Mouse (Mus musculus) embryonic facial prominence, embryonic 10.5 days (tissue): ENCODE data around the gene Mfap3l. TPM values are rescaled to one million over a fixed set of nuclear protein-coding genes. Genes with fewer than 3 reads are reported as not detected.

Experiments
- DNase-seq: peaks from one replicate; pipeline ENCODE4 v3.0.0-alpha.2; 2017; ENCODE audit warnings: low spot score
- H3K27ac ChIP-seq: fragments of 300-500 bp; sonication (generic); replicated peaks from 2 replicates; pipeline ENCODE4 v1.5.1; 2016; ENCODE audit warnings: mild to moderate bottlenecking
- H3K27me3 ChIP-seq: fragments of 300-500 bp; sonication (generic); replicated peaks from 2 replicates; pipeline ENCODE4 v1.6.1; 2016; ENCODE audit warnings: low read depth, mild to moderate bottlenecking; ENCODE audit not compliant: poor library complexity, severe bottlenecking
- H3K36me3 ChIP-seq: fragments of 300-500 bp; sonication (generic); replicated peaks from 2 replicates; pipeline ENCODE4 v1.6.1; 2016; ENCODE audit warnings: mild to moderate bottlenecking, moderate library complexity
- H3K4me1 ChIP-seq: fragments of 300-500 bp; sonication (generic); 2 replicates; pipeline ENCODE4 v1.6.1; 2016
- H3K4me3 ChIP-seq: fragments of 300-500 bp; sonication (generic); 2 replicates; pipeline ENCODE4 v1.5.1; 2016; ENCODE audit warnings: mild to moderate bottlenecking, moderate library complexity
- H3K9me3 ChIP-seq: fragments of 300-500 bp; sonication (generic); 2 replicates; pipeline ENCODE4 v1.6.1; 2016; ENCODE audit warnings: mild to moderate bottlenecking
- WGBS: fragments of 180-500 bp; shearing (Covaris S2); methylation state at CpG from one replicate; pipeline ENCODE4 v1.1.7; 2016; 5-methylcytosine and 5-hydroxymethylcytosine counted together
- polyA plus RNA-seq: library from polyadenylated mRNA; unstranded; fragments of >200 nt; fragmentation: Nextera tagmentation; extraction: Ambion mirVana; gene quantifications from 2 replicates; pipeline ENCODE4 v1.2.1, GENCODE M21; 2016

Gene Mfap3l
- polyA plus RNA-seq, 1 experiment from 2014 or later: 1.2 TPM

DNA sequence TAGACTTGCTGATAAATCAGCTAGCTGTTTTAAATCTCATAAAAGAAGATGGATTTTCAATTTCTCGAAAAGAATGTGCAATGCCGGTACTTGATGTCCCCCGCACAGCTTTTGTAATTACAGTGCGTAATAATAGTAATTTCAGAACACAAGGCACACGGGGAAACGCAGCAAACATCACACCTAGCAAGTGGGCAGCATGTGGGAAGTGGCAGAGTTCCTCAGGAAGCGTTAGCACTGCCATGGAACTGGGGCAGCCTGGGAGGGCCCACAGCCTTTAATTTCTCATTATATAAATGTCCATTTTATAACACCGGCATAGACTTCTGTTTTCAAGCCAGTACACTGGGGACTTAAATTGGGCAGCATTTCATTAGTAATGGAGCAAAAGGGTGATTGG is 27.1 kb downstream of the Mfap3l start:
- Histone ChIP-seq H3K4me1 (peaks cover 15% of the 10 kb centered on the region), H3K27ac (no peak overlapping the region), H3K27me3 (no peaks in the 10 kb centered on the region), H3K4me3 (no peak overlapping the region), H3K36me3 (no peaks in the 10 kb centered on the region), H3K9me3 (no peaks in the 10 kb centered on the region)
- WGBS: 91% methylated on average over 8 of the region's 8 CpGs
- no peak for DNase-seq

DNA sequence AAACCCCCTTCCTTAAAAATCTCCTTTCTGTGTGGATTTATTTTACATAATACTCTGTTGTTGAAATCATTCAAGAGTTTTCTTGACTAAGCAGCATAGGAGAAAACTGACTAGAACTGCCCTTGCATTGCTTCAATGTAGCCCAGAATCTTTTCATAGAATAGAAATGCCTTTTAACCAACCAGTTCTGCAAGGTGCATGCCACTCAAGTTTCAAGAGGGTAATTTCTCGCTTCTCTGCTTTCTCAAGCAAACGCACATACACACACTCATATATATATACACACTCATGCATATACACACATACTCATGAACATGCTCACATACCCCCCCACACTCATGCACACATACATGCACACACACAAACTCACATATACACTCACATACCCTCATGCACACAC is 28.6 kb downstream of the Mfap3l start:
- 87% methylated on average over 2 of the region's 2 CpGs for WGBS
- H3K27me3 ChIP-seq: no peaks in the 10 kb centered on the region
- no peak overlapping the region for H3K27ac ChIP-seq

DNA sequence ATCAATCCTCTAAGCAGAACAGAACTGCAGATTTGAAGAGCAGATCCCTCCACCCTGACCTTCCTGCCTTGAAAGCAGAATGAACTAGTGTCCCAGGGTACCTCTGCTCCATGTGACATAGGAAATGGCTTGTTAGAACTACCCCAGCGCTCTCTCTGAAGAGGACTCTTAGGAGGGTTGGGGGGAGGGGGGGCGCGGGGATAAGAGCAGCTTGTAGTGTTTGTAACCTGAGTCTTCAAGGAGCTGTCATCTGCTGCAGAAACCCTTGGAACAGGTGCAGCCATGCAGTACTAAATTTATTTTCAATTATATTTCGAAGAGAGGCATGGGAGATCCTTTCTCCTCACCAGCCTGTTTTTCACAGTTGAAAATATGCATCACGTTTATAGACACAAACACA is 30.9 kb downstream of the Mfap3l start:
- Histone ChIP-seq H3K4me1 (peaks cover 4% of the 10 kb centered on the region), H3K27ac (no peak overlapping the region), H3K9me3 (no peaks in the 10 kb centered on the region), H3K27me3 (no peaks in the 10 kb centered on the region), H3K4me3 (no peak overlapping the region), H3K36me3 (no peaks in the 10 kb centered on the region)
- DNase-seq: peak; percentile 21
- WGBS: 49% methylated on average over 5 of the region's 5 CpGs

More for the DNA sequence above, 28.6 kb downstream of the Mfap3l start:
- no peaks in the 10 kb centered on the region for H3K9me3 ChIP-seq
- no peak for DNase-seq
- H3K4me1 ChIP-seq: peaks cover 15% of the 10 kb centered on the region
- no peaks in the 10 kb centered on the region for H3K36me3 ChIP-seq
- no peak overlapping the region for H3K4me3 ChIP-seq

DNA sequence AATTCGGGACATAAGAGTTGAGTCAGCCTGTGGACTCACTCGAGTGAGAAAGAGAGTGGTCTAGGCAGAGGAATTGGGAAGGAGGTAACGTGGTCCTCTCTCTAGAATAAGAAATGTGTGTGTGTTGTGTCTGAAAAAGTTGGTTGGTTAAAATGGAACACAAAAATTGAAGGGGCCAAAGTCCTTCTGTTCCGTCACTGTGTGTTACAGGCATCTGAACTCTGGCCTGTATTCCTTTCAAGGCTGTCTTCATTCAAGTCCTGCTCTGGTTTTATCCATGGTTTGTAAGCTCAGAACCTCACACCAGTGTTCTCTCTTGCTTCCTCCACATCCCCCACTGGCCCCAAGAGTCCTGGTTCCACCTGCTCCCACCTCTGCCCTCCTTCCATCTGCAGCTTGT is 33.2 kb downstream of the Mfap3l start:
- WGBS: 80% methylated on average over 4 of the region's 4 CpGs
- no peaks in the 10 kb centered on the region for H3K9me3 ChIP-seq
- no peak overlapping the region for H3K27ac ChIP-seq
- H3K4me1 ChIP-seq: peaks cover 4% of the 10 kb centered on the region
- DNase-seq: no peak
- no peak overlapping the region for H3K4me3 ChIP-seq
- no peaks in the 10 kb centered on the region for H3K27me3 ChIP-seq
- H3K36me3 ChIP-seq: no peaks in the 10 kb centered on the region

DNA sequence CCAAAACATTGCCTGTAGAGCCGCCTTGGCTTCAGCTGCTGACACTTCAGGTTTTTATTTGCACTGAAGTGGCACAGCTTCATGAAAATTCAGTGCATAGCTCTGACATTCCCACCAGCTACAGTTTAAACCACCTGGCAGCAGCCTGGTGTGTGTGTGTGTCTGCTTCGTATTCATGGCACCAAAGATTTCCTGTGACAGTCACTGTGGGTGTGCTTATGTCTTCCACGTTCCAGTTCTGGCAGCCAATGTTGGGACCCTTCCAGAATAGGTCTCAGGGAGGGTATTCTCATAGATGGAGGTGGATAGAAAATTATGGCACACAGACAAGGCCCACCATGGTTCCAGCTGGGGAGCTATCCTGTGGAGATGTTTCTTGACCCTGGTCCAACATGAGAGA is 34.2 kb downstream of the Mfap3l start:
- no peak overlapping the region for H3K4me3 ChIP-seq
- H3K9me3 ChIP-seq: no peaks in the 10 kb centered on the region
- H3K27ac ChIP-seq: no peak overlapping the region
- peaks cover 4% of the 10 kb centered on the region for H3K4me1 ChIP-seq
- no peaks in the 10 kb centered on the region for H3K27me3 ChIP-seq
- 79% methylated on average over 3 of the region's 3 CpGs for WGBS
- H3K36me3 ChIP-seq: no peaks in the 10 kb centered on the region
- DNase-seq: no peak

DNA sequence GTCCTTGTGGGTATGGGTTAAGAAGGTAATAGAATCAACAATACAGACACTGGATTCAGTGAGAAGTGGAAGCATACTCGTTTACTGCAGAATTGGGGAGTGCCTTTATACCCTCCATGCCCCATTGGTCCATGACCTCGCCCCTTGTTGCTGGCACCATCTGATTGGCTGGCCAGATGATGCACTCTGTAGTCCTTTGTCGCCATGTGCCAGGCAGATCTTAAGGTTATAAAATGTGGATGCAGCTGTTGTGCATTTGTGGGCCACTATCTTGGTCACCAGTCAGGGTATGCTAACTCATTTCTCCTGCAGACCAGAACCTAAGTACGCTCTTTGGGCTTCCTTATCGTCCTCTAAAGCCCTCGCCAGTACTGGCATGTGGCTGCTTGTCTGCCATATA is 46.0 kb downstream of the Mfap3l start:
- no peaks in the 10 kb centered on the region for H3K27me3 ChIP-seq
- no peak overlapping the region for H3K4me3 ChIP-seq
- WGBS: 89% methylated on average over 6 of the region's 6 CpGs
- DNase-seq: no peak
- no peaks in the 10 kb centered on the region for H3K9me3 ChIP-seq
- H3K36me3 ChIP-seq: no peaks in the 10 kb centered on the region
- no peak overlapping the region for H3K27ac ChIP-seq
- no peaks in the 10 kb centered on the region for H3K4me1 ChIP-seq

DNA sequence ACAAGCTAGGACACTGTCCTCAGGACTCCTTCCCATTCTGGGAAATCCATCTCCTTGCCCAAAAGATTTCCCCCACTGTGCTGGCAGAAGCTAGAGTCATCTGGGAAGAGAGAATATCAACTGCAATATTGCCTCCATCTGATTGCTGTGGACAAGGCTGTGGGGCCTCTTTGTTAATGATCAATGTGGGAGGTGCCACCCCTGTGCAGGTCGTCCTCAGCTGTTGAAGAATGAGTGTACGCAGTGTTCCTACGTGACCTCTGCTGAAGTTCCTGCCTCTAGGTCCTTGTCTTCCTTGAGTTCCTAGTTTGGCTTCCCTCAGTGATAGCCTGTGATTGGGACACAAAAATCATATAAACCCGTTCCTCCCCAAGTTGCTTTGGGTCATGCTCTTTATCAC is 49.2 kb downstream of the Mfap3l start:
- DNase-seq: no peak
- WGBS: 85% methylated on average over 4 of the region's 4 CpGs
- Histone ChIP-seq H3K27me3 (no peaks in the 10 kb centered on the region), H3K27ac (no peak overlapping the region), H3K9me3 (no peaks in the 10 kb centered on the region), H3K4me1 (no peaks in the 10 kb centered on the region), H3K4me3 (no peak overlapping the region), H3K36me3 (no peaks in the 10 kb centered on the region)

DNA sequence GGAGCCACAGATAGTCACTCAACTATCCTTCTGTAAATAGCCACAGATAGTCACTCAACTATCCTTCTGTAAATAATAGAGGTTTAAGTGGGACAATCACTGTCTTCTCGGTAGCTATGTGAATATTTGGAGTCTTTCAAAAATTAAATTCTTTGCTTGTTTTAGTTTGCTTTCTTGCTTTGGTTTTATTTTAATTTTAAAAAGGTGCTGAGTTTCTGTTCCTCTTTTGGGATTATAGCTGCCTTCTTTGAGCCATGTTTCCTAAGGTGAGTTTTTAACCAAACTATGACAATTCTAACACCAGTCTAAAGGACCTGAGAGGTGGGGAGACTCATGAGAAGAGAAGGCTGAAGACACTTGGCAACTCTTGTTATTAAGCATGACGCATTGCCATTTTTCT is 49.7 kb downstream of the Mfap3l start:
- H3K36me3 ChIP-seq: no peaks in the 10 kb centered on the region

DNA sequence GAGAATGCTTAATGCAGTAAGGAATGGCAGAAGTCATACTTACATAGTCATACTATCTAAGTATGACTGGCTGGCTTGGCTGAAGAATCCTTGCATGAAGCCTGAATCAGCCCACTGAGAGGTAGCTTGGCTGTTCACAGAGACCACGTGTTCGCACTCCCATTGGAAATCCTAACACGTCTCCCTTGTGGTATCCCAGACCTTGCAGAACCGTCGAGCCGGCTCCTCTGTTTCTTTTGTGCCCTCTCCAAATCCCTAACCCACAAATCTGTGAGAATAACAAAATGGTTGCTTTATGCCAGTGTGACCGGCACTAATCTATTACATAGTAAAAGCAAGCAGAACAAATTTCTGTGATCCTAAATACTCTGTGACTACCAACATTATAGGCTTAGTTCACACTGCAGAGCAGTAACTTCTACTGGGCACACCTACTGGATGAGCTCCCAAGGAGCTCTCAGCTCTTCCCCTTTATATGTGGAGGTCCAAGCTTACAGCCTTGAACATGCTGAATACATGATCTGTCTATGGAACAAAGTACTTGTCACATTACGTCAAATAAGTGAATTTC is 79.0 kb downstream of the Mfap3l start:
- H3K9me3 ChIP-seq: no peaks in the 10 kb centered on the region
- H3K27ac ChIP-seq: no peak overlapping the region
- no peaks in the 10 kb centered on the region for H3K36me3 ChIP-seq
- 89% methylated on average over 8 of the region's 8 CpGs for WGBS
- H3K4me3 ChIP-seq: no peak overlapping the region
- H3K4me1 ChIP-seq: no peaks in the 10 kb centered on the region
- no peak for DNase-seq
- no peaks in the 10 kb centered on the region for H3K27me3 ChIP-seq

More for the DNA sequence above, 49.7 kb downstream of the Mfap3l start:
- 93% methylated on average over 2 of the region's 2 CpGs for WGBS
- Histone ChIP-seq H3K27me3 (no peaks in the 10 kb centered on the region), H3K4me3 (no peak overlapping the region), H3K9me3 (no peaks in the 10 kb centered on the region), H3K4me1 (no peaks in the 10 kb centered on the region), H3K27ac (no peak overlapping the region)
- no peak for DNase-seq

DNA sequence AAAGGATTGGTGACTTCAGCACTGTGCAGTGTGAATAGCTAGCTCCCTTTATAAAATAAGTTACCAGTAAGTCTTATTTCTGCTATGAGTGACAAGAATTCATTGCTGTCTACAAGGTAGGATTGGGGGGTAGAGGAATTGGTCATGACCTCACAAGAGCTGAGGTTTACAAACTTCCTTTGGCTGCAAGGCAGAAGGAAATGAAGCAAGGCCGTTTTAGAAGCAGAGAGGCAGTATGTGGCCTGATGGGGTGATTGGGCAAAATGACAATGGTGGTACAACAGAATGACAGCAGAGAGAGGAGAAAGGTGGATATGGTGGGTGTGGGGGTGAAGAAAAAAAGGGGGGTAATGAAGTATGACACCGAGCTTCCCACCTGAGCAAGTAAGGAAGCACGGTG is 82.1 kb downstream of the Mfap3l start:
- WGBS: 90% methylated on average over 3 of the region's 3 CpGs
- H3K9me3 ChIP-seq: no peaks in the 10 kb centered on the region
- DNase-seq: no peak
- no peaks in the 10 kb centered on the region for H3K4me1 ChIP-seq
- no peaks in the 10 kb centered on the region for H3K36me3 ChIP-seq
- no peaks in the 10 kb centered on the region for H3K27me3 ChIP-seq
- H3K4me3 ChIP-seq: no peak overlapping the region
- H3K27ac ChIP-seq: no peak overlapping the region

DNA sequence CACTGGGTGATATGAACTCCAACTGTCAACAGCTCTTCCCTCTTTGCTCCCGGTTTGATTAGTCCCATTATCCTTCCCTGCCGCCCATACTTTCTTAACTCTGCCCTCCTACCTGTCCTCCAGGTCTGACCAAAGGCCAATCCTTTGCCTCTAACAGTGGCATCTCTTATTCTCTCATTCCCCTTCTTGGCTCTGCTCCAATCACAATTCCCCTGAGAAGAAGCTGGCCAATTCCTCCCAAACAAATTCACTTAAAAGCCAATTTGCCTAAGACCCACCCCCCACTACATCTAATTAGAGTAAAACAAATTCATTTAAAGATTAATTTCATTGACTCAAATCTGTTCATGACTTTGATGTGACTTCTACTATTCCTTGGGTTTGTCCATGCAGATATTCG is 86.1 kb downstream of the Mfap3l start:
- Histone ChIP-seq H3K36me3 (no peaks in the 10 kb centered on the region), H3K4me3 (no peak overlapping the region), H3K4me1 (no peaks in the 10 kb centered on the region), H3K9me3 (no peaks in the 10 kb centered on the region), H3K27me3 (no peaks in the 10 kb centered on the region), H3K27ac (no peak overlapping the region)
- DNase-seq: no peak
- WGBS: 70% methylated on average over 3 of the region's 3 CpGs
